Mouse (Mus musculus): ENCODE results near the gene Klrg2.
"Not testable (repeated sequence)": the region's sequence is repeated elsewhere in the genome, so short reads cannot be mapped to it uniquely, and the experiment has no call there.

The Klrg2 gene

GRCm38 (mm10) chr6:38636852-38637618 lies at the start of gene Klrg2:
TSS of gene Klrg2 (minus strand) at chr6:38637242.
- POLR2A ChIA-PET: interaction anchor here (0.6 to 5.0 kb wide), 18 partner anchors 9 to 104 kb away, joined by 3 to 32 read pairs (median 4); partner anchors contain the start of genes Fmc1 (in 4 of the 4) and Luc7l2 (in 2 of the 4)
- CTCF ChIA-PET: interaction anchor here in 3 of 4 experiments (0.5 to 3.9 kb wide), 3 partner anchors 11 to 13 kb away, joined by 6 to 18 read pairs (median 12); no protein-coding TSS in a partner anchor

- ChIA-PET CTCF (interaction anchor here in 1 of 4 experiments (1.6 kb wide), 1 partner anchor 12 kb away, joined by 6 read pairs; no protein-coding TSS in a partner anchor), POLR2A (no interaction called here)
Observed at GRCm38 (mm10) chr6:38682532-38682931, 45.5 kb upstream of the Klrg2 start.

GRCm38 (mm10) chr6:38677629-38678028 lies 40.6 kb upstream of the Klrg2 start:
- ChIA-PET CTCF (interaction anchor here (0.5 to 3.5 kb wide), 12 partner anchors 9 to 259 kb away, joined by 3 to 13 read pairs (median 5); no protein-coding TSS in a partner anchor), POLR2A (interaction anchor here in 3 of 4 experiments (0.6 to 1.6 kb wide), 11 partner anchors 9 to 251 kb away, joined by 3 to 7 read pairs (median 3); partner anchors contain the start of gene Luc7l2 (in 1 of the 3))

- CTCF ChIA-PET: interaction anchor here (0.6 to 3.5 kb wide), 10 partner anchors 10 to 343 kb away, joined by 3 to 13 read pairs (median 5); no protein-coding TSS in a partner anchor
- POLR2A ChIA-PET: interaction anchor here in 2 of 4 experiments (0.6 to 1.6 kb wide), 9 partner anchors 12 to 250 kb away, joined by 3 to 6 read pairs (median 3); no protein-coding TSS in a partner anchor
Observed at GRCm38 (mm10) chr6:38676723-38677122, 39.7 kb upstream of the Klrg2 start.

GRCm38 (mm10) chr6:38676217-38676616 lies 39.2 kb upstream of the Klrg2 start:
- POLR2A ChIA-PET: interaction anchor here in 1 of 4 experiments (0.6 to 1.6 kb wide), 3 partner anchors 12 to 66 kb away, joined by 3 to 6 read pairs (median 3); no protein-coding TSS in a partner anchor
- CTCF ChIA-PET: interaction anchor here (0.6 to 3.5 kb wide), 9 partner anchors 11 to 69 kb away, joined by 3 to 13 read pairs (median 4); no protein-coding TSS in a partner anchor

GRCm38 (mm10) chr6:38672011-38672410 lies 35.0 kb upstream of the Klrg2 start:
- CTCF ChIA-PET: interaction anchor here (0.5 to 1.3 kb wide), 6 partner anchors 13 to 777 kb away, joined by 3 to 11 read pairs (median 4); no protein-coding TSS in a partner anchor

GRCm38 (mm10) chr6:38671270-38671669 lies 34.2 kb upstream of the Klrg2 start:
- ChIA-PET POLR2A (no interaction called here), CTCF (interaction anchor here in 3 of 4 experiments (0.5 to 1.2 kb wide), 4 partner anchors 16 to 44 kb away, joined by 3 to 6 read pairs (median 4); no protein-coding TSS in a partner anchor)

More at GRCm38 (mm10) chr6:38672011-38672410, 35.0 kb upstream of the Klrg2 start:
- POLR2A ChIA-PET: interaction anchor here in 1 of 4 experiments (1.0 to 1.1 kb wide), 2 partner anchors 9 to 21 kb away, joined by 3 read pairs; partner anchors contain the start of gene Clec2l

GRCm38 (mm10) chr6:38670488-38670887 lies 33.4 kb upstream of the Klrg2 start:
- POLR2A ChIA-PET: not testable (repeated sequence)

GRCm38 (mm10) chr6:38669580-38669979 lies 32.5 kb upstream of the Klrg2 start:
- ChIA-PET POLR2A (no interaction called here), CTCF (interaction anchor here in 1 of 4 experiments (1.8 kb wide), 1 partner anchor 67 kb away, joined by 4 read pairs; no protein-coding TSS in a partner anchor)

More at GRCm38 (mm10) chr6:38670488-38670887, 33.4 kb upstream of the Klrg2 start:
- CTCF ChIA-PET: interaction anchor here in 3 of 4 experiments (0.5 to 1.2 kb wide), 4 partner anchors 16 to 347 kb away, joined by 3 read pairs; no protein-coding TSS in a partner anchor

GRCm38 (mm10) chr6:38662714-38663615 lies 25.9 kb upstream of the Klrg2 start, which contains the start of gene Clec2l:
TSS of gene Clec2l (plus strand) at chr6:38663069.
- CTCF ChIA-PET: interaction anchor here in 3 of 4 experiments (0.5 to 2.8 kb wide), 5 partner anchors 13 to 1718 kb away, joined by 3 to 8 read pairs (median 6); no protein-coding TSS in a partner anchor
- POLR2A ChIA-PET: interaction anchor here in 3 of 4 experiments (0.6 to 1.4 kb wide), 5 partner anchors 9 to 281 kb away, joined by 3 to 7 read pairs (median 3); partner anchors contain the start of genes Fmc1 (in 1 of the 3) and Hipk2 (in 1 of the 3)

GRCm38 (mm10) chr6:38661626-38662025 lies 24.6 kb upstream of the Klrg2 start:
- ChIA-PET POLR2A (interaction anchor here in 2 of 4 experiments (0.6 to 0.8 kb wide), 3 partner anchors 15 to 26 kb away, joined by 3 to 4 read pairs (median 3); no protein-coding TSS in a partner anchor), CTCF (interaction anchor here (0.6 to 2.8 kb wide), 5 partner anchors 11 to 263 kb away, joined by 4 to 8 read pairs (median 5); no protein-coding TSS in a partner anchor)

- POLR2A ChIA-PET: interaction anchor here in 3 of 4 experiments (0.5 to 1.4 kb wide), 11 partner anchors 10 to 414 kb away, joined by 3 to 6 read pairs (median 4); partner anchors contain the start of genes Fmc1 (in 1 of the 3) and Luc7l2 (in 1 of the 3)
Observed at GRCm38 (mm10) chr6:38650263-38650937, 13.4 kb upstream of the Klrg2 start.

GRCm38 (mm10) chr6:38649545-38649944 lies 12.5 kb upstream of the Klrg2 start:
- POLR2A ChIA-PET: interaction anchor here in 1 of 4 experiments (0.8 to 1.4 kb wide), 6 partner anchors 10 to 136 kb away, joined by 3 to 6 read pairs (median 4); partner anchors contain the start of gene Luc7l2
- CTCF ChIA-PET: interaction anchor here (0.5 to 3.2 kb wide), 31 partner anchors 9 to 488 kb away, joined by 3 to 30 read pairs (median 5); partner anchors contain the start of genes Clec2l (in 2 of the 4), Klrg2 (in 2 of the 4) and Luc7l2 (in 1 of the 4)

More at GRCm38 (mm10) chr6:38650263-38650937, 13.4 kb upstream of the Klrg2 start:
- CTCF ChIA-PET: interaction anchor here (0.6 to 3.2 kb wide), 56 partner anchors 9 to 643 kb away, joined by 3 to 30 read pairs (median 4); partner anchors contain the start of genes Clec2l (in 2 of the 4), Klrg2 (in 2 of the 4), Fmc1 (in 1 of the 4) and Luc7l2 (in 1 of the 4)

GRCm38 (mm10) chr6:38643039-38643438 lies 6.0 kb upstream of the Klrg2 start:
- CTCF ChIA-PET: interaction anchor here in 2 of 4 experiments (0.9 to 1.6 kb wide), 4 partner anchors 9 to 398 kb away, joined by 3 to 14 read pairs (median 4); no protein-coding TSS in a partner anchor
- POLR2A ChIA-PET: interaction anchor here in 1 of 4 experiments (0.7 to 1.4 kb wide), 3 partner anchors 15 to 784 kb away, joined by 3 to 5 read pairs (median 4); no protein-coding TSS in a partner anchor

GRCm38 (mm10) chr6:38642593-38642992 lies 5.6 kb upstream of the Klrg2 start:
- POLR2A ChIA-PET: interaction anchor here in 1 of 4 experiments (1.2 to 1.4 kb wide), 2 partner anchors 15 to 99 kb away, joined by 3 to 5 read pairs; no protein-coding TSS in a partner anchor
- CTCF ChIA-PET: interaction anchor here in 2 of 4 experiments (1.3 to 1.7 kb wide), 4 partner anchors 8 to 268 kb away, joined by 3 to 11 read pairs (median 4); no protein-coding TSS in a partner anchor

- POLR2A ChIA-PET: interaction anchor here in 2 of 4 experiments (0.6 to 1.8 kb wide), 5 partner anchors 11 to 348 kb away, joined by 3 to 7 read pairs (median 4); partner anchors contain the start of gene Luc7l2 (in 1 of the 2)
- CTCF ChIA-PET: interaction anchor here in 3 of 4 experiments (1.2 to 1.7 kb wide), 3 partner anchors 9 to 10 kb away, joined by 3 to 11 read pairs (median 4); no protein-coding TSS in a partner anchor
Observed at GRCm38 (mm10) chr6:38641645-38642044, 4.6 kb upstream of the Klrg2 start.
